In genomic region chr13:109312542-109312941, GRCm38 (mm10) we compare ENCODE assay signal across 17 mouse cellular contexts.
DNase-seq lines count a peak whose midpoint lies in the region; ATAC-seq and TF ChIP-seq lines count a peak whose summit lies in the region.
"Had no signal": no experiment of that assay in that cellular context is flagged by ENCODE, and none has a peak within 500 bp of the region (broad histone marks: within the 10 kb centered on the region; RNA-seq: fewer than 3 reads in every experiment).

No protein-coding gene starts in this region.

- H3K36me3 ChIP-seq in forebrain, embryonic 13.5 days (ENCODE audit: poor library complexity, severe bottlenecking), result no peaks in the 10 kb centered on the region
- no peaks in the 10 kb centered on the region for H3K36me3 ChIP-seq in forebrain, embryonic 10.5 days (replicated peaks)
- no peaks in the 10 kb centered on the region for H3K36me3 ChIP-seq in lung, embryonic 14.5 days (ENCODE audit: insufficient read depth)
- H3K36me3 ChIP-seq in lung, postnatal 0 days (ENCODE audit: insufficient read depth, low read length), result no peaks in the 10 kb centered on the region
- H3K36me3 ChIP-seq in neural tube, embryonic 14.5 days (ENCODE audit: control insufficient read depth, insufficient read depth, low read length), result no peaks in the 10 kb centered on the region
- H3K36me3 ChIP-seq: embryonic facial prominence, embryonic 13.5 days; heart, embryonic 12.5 days; hindbrain, embryonic 10.5 days; intestine, embryonic 15.5 days had no signal

- H3K4me1 ChIP-seq in forebrain, embryonic 13.5 days, result no peaks in the 10 kb centered on the region
- H3K4me1 ChIP-seq in forebrain, embryonic 10.5 days, result no peaks in the 10 kb centered on the region
- peaks cover 5% of the 10 kb centered on the region; the same call in 1 of the 2 replicates for H3K4me1 ChIP-seq in lung, embryonic 14.5 days (ENCODE audit: insufficient read depth)
- H3K4me1 ChIP-seq in lung, postnatal 0 days (ENCODE audit: insufficient read depth, low read depth, low read length), result no peaks in the 10 kb centered on the region
- peaks cover 5% of the 10 kb centered on the region; the same call in 1 of the 2 replicates for H3K4me1 ChIP-seq in neural tube, embryonic 14.5 days (ENCODE audit: control insufficient read depth, insufficient read depth, low read length)
- H3K4me1 ChIP-seq: embryonic facial prominence, embryonic 13.5 days; hindbrain, embryonic 10.5 days; intestine, embryonic 15.5 days had no signal

- no peak overlapping the region for H3K27ac ChIP-seq in forebrain, embryonic 13.5 days
- H3K27ac ChIP-seq in forebrain, embryonic 10.5 days, result no peak overlapping the region
- no peak overlapping the region for H3K27ac ChIP-seq in lung, embryonic 14.5 days (ENCODE audit: low read depth)
- H3K27ac ChIP-seq in lung, postnatal 0 days (ENCODE audit: low read length), result no peak overlapping the region
- no peak overlapping the region for H3K27ac ChIP-seq in neural tube, embryonic 14.5 days (ENCODE audit: low read depth, low read length)
- H3K27ac ChIP-seq: embryonic facial prominence, embryonic 13.5 days; heart, adult 2 months; hindbrain, embryonic 10.5 days; intestine, embryonic 15.5 days had no signal

- H3K4me3 ChIP-seq in forebrain, embryonic 13.5 days, result no peak overlapping the region
- no peak overlapping the region for H3K4me3 ChIP-seq in forebrain, embryonic 10.5 days
- H3K4me3 ChIP-seq in lung, embryonic 14.5 days (ENCODE audit: low read depth, low read length), result no peak overlapping the region
- H3K4me3 ChIP-seq in lung, postnatal 0 days (ENCODE audit: low read depth, low read length), result no peak overlapping the region
- no peak overlapping the region for H3K4me3 ChIP-seq in neural tube, embryonic 14.5 days (ENCODE audit: low read depth, low read length)
- H3K4me3 ChIP-seq: embryonic facial prominence, embryonic 13.5 days; heart, adult 2 months; heart, embryonic 12.5 days; hindbrain, embryonic 10.5 days; intestine, embryonic 15.5 days had no signal

- 31% methylated on average over 7 of the region's 7 CpGs for WGBS in forebrain, embryonic 13.5 days
- WGBS in forebrain, embryonic 10.5 days, result 82% methylated on average over 7 of the region's 7 CpGs
- 36% methylated on average over 7 of the region's 7 CpGs for WGBS in lung, embryonic 14.5 days
- 55% methylated on average over 7 of the region's 7 CpGs for WGBS in lung, postnatal 0 days
- WGBS in neural tube, embryonic 14.5 days, result 17% methylated on average over 7 of the region's 7 CpGs

- peak; percentile 83 for ATAC-seq in forebrain, embryonic 13.5 days
- no peak for ATAC-seq in lung, embryonic 14.5 days (ENCODE audit: insufficient read depth)
- ATAC-seq in lung, postnatal 0 days, result no peak
- ATAC-seq in neural tube, embryonic 14.5 days (ENCODE audit: low read depth), result peak; percentile 56; the same call in 1 of the 2 replicates
- ATAC-seq: intestine, embryonic 15.5 days had no signal

- no peak for TF ChIP-seq CTCF in lung, embryonic 14.5 days (IDR thresholded peaks at IDR 0.05; ENCODE audit: low read depth)
- no peak for TF ChIP-seq CTCF in lung, postnatal 0 days (IDR thresholded peaks at IDR 0.05)
- TF ChIP-seq CTCF in brain, embryonic 14.5 days (IDR thresholded peaks at IDR 0.05; ENCODE audit: borderline replicate concordance, extremely low read depth, insufficient read depth, insufficient read length), result no peak

- peak overlapping the region; percentile 7; the same call in 1 of the 2 replicates for H3K4me2 ChIP-seq in forebrain, embryonic 13.5 days
- H3K4me2 ChIP-seq in lung, embryonic 14.5 days, result no peak overlapping the region
- H3K4me2 ChIP-seq in lung, postnatal 0 days (replicated peaks; ENCODE audit: low read depth, low read length), result no peak overlapping the region
- H3K4me2 ChIP-seq in neural tube, embryonic 14.5 days (ENCODE audit: low read depth, low read length), result no peak overlapping the region
- H3K4me2 ChIP-seq: embryonic facial prominence, embryonic 13.5 days; heart, embryonic 12.5 days; intestine, embryonic 15.5 days had no signal

- H3K27me3 ChIP-seq in forebrain, embryonic 13.5 days, result no peaks in the 10 kb centered on the region
- no peaks in the 10 kb centered on the region for H3K27me3 ChIP-seq in forebrain, embryonic 10.5 days (ENCODE audit: poor library complexity, severe bottlenecking)
- H3K27me3 ChIP-seq in lung, embryonic 14.5 days (ENCODE audit: insufficient read depth, low read length), result no peaks in the 10 kb centered on the region
- H3K27me3 ChIP-seq in lung, postnatal 0 days (replicated peaks; ENCODE audit: insufficient read depth, low read length), result no peaks in the 10 kb centered on the region
- H3K27me3 ChIP-seq in neural tube, embryonic 14.5 days (ENCODE audit: control insufficient read depth, insufficient read depth, low read length), result no peaks in the 10 kb centered on the region
- H3K27me3 ChIP-seq: embryonic facial prominence, embryonic 13.5 days; heart, embryonic 12.5 days; intestine, embryonic 15.5 days had no signal

- H3K9me3 ChIP-seq in forebrain, embryonic 13.5 days (replicated peaks), result no peaks in the 10 kb centered on the region
- no peaks in the 10 kb centered on the region for H3K9me3 ChIP-seq in forebrain, embryonic 10.5 days
- no peaks in the 10 kb centered on the region for H3K9me3 ChIP-seq in lung, embryonic 14.5 days (ENCODE audit: low read depth, low read length)
- H3K9me3 ChIP-seq in lung, postnatal 0 days (ENCODE audit: low read length), result no peaks in the 10 kb centered on the region
- H3K9me3 ChIP-seq in neural tube, embryonic 14.5 days (ENCODE audit: control insufficient read depth, low read length), result no peaks in the 10 kb centered on the region
- H3K9me3 ChIP-seq: embryonic facial prominence, embryonic 13.5 days; heart, embryonic 12.5 days; hindbrain, embryonic 10.5 days; intestine, embryonic 15.5 days had no signal

- TF ChIP-seq EP300 in lung, postnatal 0 days (IDR thresholded peaks at IDR 0.05), result no peak

- TF ChIP-seq POLR2A in brain, embryonic 14.5 days (IDR thresholded peaks at IDR 0.05; ENCODE audit: borderline replicate concordance, extremely low read depth, insufficient read depth, insufficient read length, poor library complexity, severe bottlenecking), result no peak

- no peak for DNase-seq in forebrain, embryonic 10.5 days (ENCODE audit: extremely low spot score, low spot score)
- DNase-seq in lung, embryonic 14.5 days, result peak; percentile 56
- DNase-seq in lung, postnatal 0 days (ENCODE audit: low spot score), result no peak
- peak; percentile 87 for DNase-seq in brain, embryonic 14.5 days (ENCODE audit: low read depth)
- no peak for DNase-seq in heart, adult 9 months (ENCODE audit: low spot score in 2 of 2)
- DNase-seq: adrenal gland, postnatal 10 days; cerebellum, adult 11-12 months; cerebellum, adult 9-10 months; cerebellum, postnatal 25 days; gastrocnemius, postnatal 10 days; heart, adult 2 months had no signal

- H3K9ac ChIP-seq in forebrain, embryonic 13.5 days, result no peak overlapping the region
- no peak overlapping the region for H3K9ac ChIP-seq in lung, embryonic 14.5 days
- H3K9ac ChIP-seq in lung, postnatal 0 days (replicated peaks; ENCODE audit: low read depth), result no peak overlapping the region
- no peak overlapping the region for H3K9ac ChIP-seq in neural tube, embryonic 14.5 days (replicated peaks; ENCODE audit: low read depth, low read length)
- H3K9ac ChIP-seq: embryonic facial prominence, embryonic 13.5 days; heart, embryonic 12.5 days; intestine, embryonic 15.5 days had no signal

Comparison
In these comparisons a context has a peak if more than half of its experiments do, and no peak if none do; other contexts are left out.
1. DNase-seq: peak in lung, embryonic 14.5 days (single experiment) and brain, embryonic 14.5 days (single experiment); none in forebrain, embryonic 10.5 days (single experiment), lung, postnatal 0 days (single experiment) and heart, adult 9 months (0 of 2).
2. ATAC-seq: peak in forebrain, embryonic 13.5 days (single experiment) and neural tube, embryonic 14.5 days (single experiment); none in lung, embryonic 14.5 days (single experiment) and lung, postnatal 0 days (single experiment).